Mouse (Mus musculus) ES-Bruce4 (cell line): ENCODE measurements around the gene Flvcr1. TPM values are rescaled to one million over a fixed set of nuclear protein-coding genes. Genes with fewer than 3 reads are reported as not detected.

Experiments
- H3K27ac ChIP-seq: 2 replicates; pipeline ENCODE4 v1.5.1; 2012; ENCODE audit warnings: low read length, inconsistent platforms; ENCODE audit not compliant: insufficient read depth
- H3K27me3 ChIP-seq: 2 replicates; pipeline ENCODE4 v1.6.1; 2012; ENCODE audit warnings: mild to moderate bottlenecking, low read length, inconsistent platforms; ENCODE audit not compliant: control insufficient read depth, poor library complexity, insufficient read depth, severe bottlenecking
- H3K36me3 ChIP-seq: 2 replicates; pipeline ENCODE4 v1.6.1; 2012; ENCODE audit warnings: inconsistent platforms, mild to moderate bottlenecking, low read length, moderate library complexity; ENCODE audit not compliant: control insufficient read depth, poor library complexity, insufficient read depth, severe bottlenecking
- H3K4me1 ChIP-seq: one replicate; pipeline ENCODE4 v1.8.1; 2011; ENCODE audit warnings: low read length; ENCODE audit not compliant: control insufficient read depth, insufficient read depth
- H3K4me3 ChIP-seq: 2 replicates; pipeline ENCODE4 v1.5.1; 2011; ENCODE audit warnings: low read depth, mild to moderate bottlenecking, low read length
- H3K9ac ChIP-seq: 2 replicates; pipeline ENCODE4 v1.6.1; 2012; ENCODE audit warnings: low read depth, mild to moderate bottlenecking, inconsistent platforms; ENCODE audit not compliant: poor library complexity, severe bottlenecking
- H3K9me3 ChIP-seq: replicated peaks from 2 replicates; pipeline ENCODE4 v1.6.1; 2012; ENCODE audit warnings: mild to moderate bottlenecking, low read length, inconsistent platforms; ENCODE audit not compliant: control insufficient read depth, poor library complexity, insufficient read depth, severe bottlenecking
- CTCF ChIP-seq: IDR thresholded peaks from one replicate; pipeline ENCODE4 v1.8.1; 2011; ENCODE audit warnings: low read depth, low read length
- EP300 ChIP-seq: IDR thresholded peaks from 2 replicates; pipeline ENCODE4 v1.6.1; 2011; ENCODE audit warnings: low read depth, low read length; ENCODE audit not compliant: insufficient read depth
- POLR2A ChIP-seq: IDR thresholded peaks from one replicate; pipeline ENCODE4 v1.8.1; 2011; ENCODE audit warnings: low read length; ENCODE audit not compliant: insufficient read depth
- polyA plus RNA-seq: library from polyadenylated mRNA; stranded (reverse); fragments of >200 nt; gene quantifications from 2 replicates; pipeline ENCODE4 v1.2.4, GENCODE M21; 2011; ENCODE audit warnings: low read depth; ENCODE audit not compliant: missing spikeins, insufficient read depth, insufficient read length

Flvcr1 gene
- 8.3 and 10.0 TPM in 2 replicates for polyA plus RNA-seq

- 0 out of 2 replicates have a peak, but pooled peaks cover 2% of the 10 kb centered on the region for H3K36me3 ChIP-seq
- H3K9me3 ChIP-seq: no peaks in the 10 kb centered on the region
- H3K4me1 ChIP-seq: no peaks in the 10 kb centered on the region
- H3K9ac ChIP-seq: peak within 1 kb of the TSS; percentile 56
- H3K4me3 ChIP-seq: peak within 1 kb of the TSS; percentile 87
- H3K27ac ChIP-seq: peak within 1 kb of the TSS; percentile 89
- TF ChIP-seq EP300: 0 out of 2 replicates have a peak, but pooled peaks have one; percentile 20
- TF ChIP-seq POLR2A: peak; percentile 83
- TF ChIP-seq CTCF: no peak
- H3K27me3 ChIP-seq: no peaks in the 10 kb centered on the region
These were observed at the start of gene Flvcr1 for GRCm38 (mm10) chr1:191026021-191026713. Flvcr1 (minus strand) TSS chr1:191026158.

GRCm38 (mm10) chr1:191075199-191075883 lies 49.4 kb upstream of the Flvcr1 start:
- Histone ChIP-seq H3K27me3 (no peaks in the 10 kb centered on the region), H3K27ac (no peak overlapping the region), H3K4me1 (no peaks in the 10 kb centered on the region), H3K9ac (no peak overlapping the region), H3K9me3 (no peaks in the 10 kb centered on the region), H3K4me3 (no peak overlapping the region), H3K36me3 (peaks cover 65% of the 10 kb centered on the region)
- TF ChIP-seq POLR2A (no peak), EP300 (no peak), CTCF (peak; percentile 49)

- no peak overlapping the region for H3K27ac ChIP-seq
- H3K36me3 ChIP-seq: peaks cover 72% of the 10 kb centered on the region
- H3K9ac ChIP-seq: no peak overlapping the region
- no peak overlapping the region for H3K4me3 ChIP-seq
- TF ChIP-seq POLR2A: no peak
- TF ChIP-seq CTCF: no peak
- no peak for TF ChIP-seq EP300
- H3K4me1 ChIP-seq: peaks cover 2% of the 10 kb centered on the region
- no peaks in the 10 kb centered on the region for H3K27me3 ChIP-seq
- H3K9me3 ChIP-seq: no peaks in the 10 kb centered on the region
These were observed 47.5 kb upstream of the Flvcr1 start for GRCm38 (mm10) chr1:191073486-191073885.

- H3K4me3 ChIP-seq: no peak overlapping the region
These were observed 47.0 kb upstream of the Flvcr1 start for GRCm38 (mm10) chr1:191073001-191073400.

GRCm38 (mm10) chr1:191072329-191072913 lies 46.5 kb upstream of the Flvcr1 start:
- Histone ChIP-seq H3K9me3 (no peaks in the 10 kb centered on the region), H3K27ac (no peak overlapping the region), H3K4me1 (peaks cover 2% of the 10 kb centered on the region), H3K4me3 (no peak overlapping the region), H3K9ac (no peak overlapping the region), H3K27me3 (no peaks in the 10 kb centered on the region), H3K36me3 (peaks cover 71% of the 10 kb centered on the region)
- no peak for TF ChIP-seq POLR2A
- TF ChIP-seq CTCF: no peak
- no peak for TF ChIP-seq EP300

More at GRCm38 (mm10) chr1:191073001-191073400, 47.0 kb upstream of the Flvcr1 start:
- Histone ChIP-seq H3K9me3 (no peaks in the 10 kb centered on the region), H3K9ac (no peak overlapping the region), H3K4me1 (peaks cover 2% of the 10 kb centered on the region), H3K36me3 (peaks cover 72% of the 10 kb centered on the region), H3K27me3 (no peaks in the 10 kb centered on the region), H3K27ac (no peak overlapping the region)
- TF ChIP-seq CTCF: no peak
- no peak for TF ChIP-seq POLR2A
- TF ChIP-seq EP300: no peak
